Mouse (Mus musculus) stomach, embryonic 15.5 days (tissue): ENCODE results near the gene Arl11. TPM values are rescaled to one million over a fixed set of nuclear protein-coding genes. Genes with fewer than 3 reads are reported as not detected.

Experiments used
- ATAC-seq: fragments of 200-750 bp; cut with Nextera tagmentation; 2 replicates; pipeline ENCODE4 v1.8.0; 2017; ENCODE audit warnings: low read depth, moderate number of reproducible peaks, moderate TSS enrichment; ENCODE audit not compliant: insufficient read depth, low FRiP score
- H3K27ac ChIP-seq: fragments of 300-500 bp; sonication (generic); 2 replicates; pipeline ENCODE4 v1.5.1; 2015; ENCODE audit warnings: mild to moderate bottlenecking, inconsistent platforms
- H3K27me3 ChIP-seq: fragments of 300-500 bp; sonication (generic); replicated peaks from 2 replicates; pipeline ENCODE4 v1.6.1; 2015; ENCODE audit warnings: inconsistent platforms
- H3K36me3 ChIP-seq: fragments of 300-500 bp; sonication (generic); 2 replicates; pipeline ENCODE4 v1.6.1; 2015; ENCODE audit warnings: inconsistent platforms
- H3K4me1 ChIP-seq: fragments of 300-500 bp; sonication (generic); 2 replicates; pipeline ENCODE4 v1.6.1; 2015; ENCODE audit warnings: inconsistent platforms
- H3K4me2 ChIP-seq: fragments of 300-500 bp; sonication (generic); 2 replicates; pipeline ENCODE4 v1.6.1; 2015; ENCODE audit warnings: mild to moderate bottlenecking, inconsistent platforms
- H3K4me3 ChIP-seq: fragments of 300-500 bp; sonication (generic); replicated peaks from 2 replicates; pipeline ENCODE4 v1.5.1; 2015; ENCODE audit warnings: inconsistent platforms
- H3K9ac ChIP-seq: fragments of 300-500 bp; sonication (generic); 2 replicates; pipeline ENCODE4 v1.6.1; 2015; ENCODE audit warnings: inconsistent platforms
- H3K9me3 ChIP-seq: fragments of 300-500 bp; sonication (generic); 2 replicates; pipeline ENCODE4 v1.6.1; 2016; ENCODE audit warnings: inconsistent platforms
- WGBS: fragments of 180-500 bp; shearing (Covaris S2); methylation state at CpG from one replicate; pipeline ENCODE4 v1.1.7; 2015; 5-methylcytosine and 5-hydroxymethylcytosine counted together
- polyA plus RNA-seq: library from polyadenylated mRNA; unstranded; fragments of >200 nt; fragmentation: Nextera tagmentation; extraction: Ambion mirVana; gene quantifications from 2 replicates; pipeline ENCODE4 v1.2.1, GENCODE M21; 2015

The Arl11 gene
- polyA plus RNA-seq, 1 experiment from 2014 or later: 1.2 TPM

DNA sequence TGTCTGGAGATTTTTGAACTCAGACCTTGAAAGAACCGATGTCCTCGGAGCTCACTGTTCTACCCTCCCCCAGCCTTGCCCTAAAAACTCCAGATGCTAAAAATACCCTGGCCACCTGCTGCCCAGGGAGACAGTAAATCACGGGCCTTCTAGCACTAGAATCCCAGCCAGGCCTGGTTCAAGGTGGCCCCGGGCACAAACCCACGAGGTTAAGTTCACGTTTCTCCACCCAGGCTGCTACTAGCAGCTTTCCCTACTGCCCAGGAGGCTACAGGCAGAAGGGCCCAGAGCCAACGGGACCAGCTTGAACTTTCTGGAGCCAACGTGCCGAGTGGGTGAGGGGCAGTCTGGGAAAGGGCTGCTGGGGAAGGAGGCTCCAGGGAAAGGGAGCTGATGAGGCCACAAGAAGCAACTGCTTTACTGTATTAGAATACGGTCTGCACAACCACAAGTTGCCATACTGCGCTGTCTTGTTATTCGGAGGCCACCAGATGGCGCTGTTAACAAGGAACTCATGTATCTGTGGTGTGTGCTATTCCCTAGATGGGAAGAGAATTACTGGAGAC, 21.5 kb downstream of the Arl11 start:
- peak overlapping the region; percentile 29; the same call in 1 of the 2 replicates for H3K4me2 ChIP-seq
- H3K9me3 ChIP-seq: no peaks in the 10 kb centered on the region
- no peak overlapping the region for H3K9ac ChIP-seq

DNA sequence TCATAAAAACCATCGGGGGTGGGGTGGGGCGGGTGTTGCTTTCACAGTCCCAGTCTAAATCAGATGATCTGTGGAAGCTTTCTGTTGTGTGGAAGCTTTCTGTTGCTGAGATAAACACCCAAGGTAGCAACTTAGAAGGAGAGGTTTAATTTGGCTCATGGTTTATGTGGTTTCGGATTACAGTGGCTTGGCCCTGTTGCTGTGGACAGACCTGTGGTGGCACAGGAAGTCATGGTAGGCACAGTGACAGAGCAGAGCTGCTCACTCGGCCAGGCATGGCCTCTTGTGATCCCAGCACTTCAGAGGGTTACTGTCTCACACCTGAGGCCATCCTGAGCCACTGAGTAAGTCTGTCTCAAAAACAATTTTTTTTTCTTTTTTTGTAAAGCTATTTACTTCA, 29.8 kb downstream of the Arl11 start:
- Histone ChIP-seq H3K4me2 (no peak overlapping the region), H3K27me3 (no peaks in the 10 kb centered on the region), H3K9me3 (no peaks in the 10 kb centered on the region), H3K27ac (no peak overlapping the region), H3K4me3 (no peak overlapping the region), H3K36me3 (no peaks in the 10 kb centered on the region), H3K4me1 (no peaks in the 10 kb centered on the region), H3K9ac (no peak overlapping the region)
- ATAC-seq: no peak
- WGBS: 86% methylated on average over 4 of the region's 4 CpGs

More for the DNA sequence above, 21.5 kb downstream of the Arl11 start:
- Histone ChIP-seq H3K4me3 (no peak overlapping the region), H3K27me3 (no peaks in the 10 kb centered on the region), H3K4me1 (0 out of 2 replicates have a peak, but pooled peaks cover 8% of the 10 kb centered on the region), H3K27ac (no peak overlapping the region), H3K36me3 (no peaks in the 10 kb centered on the region)
- 0 out of 2 replicates have a peak, but pooled peaks have one; percentile 16 for ATAC-seq
- 16% methylated on average over 13 of the region's 13 CpGs for WGBS

DNA sequence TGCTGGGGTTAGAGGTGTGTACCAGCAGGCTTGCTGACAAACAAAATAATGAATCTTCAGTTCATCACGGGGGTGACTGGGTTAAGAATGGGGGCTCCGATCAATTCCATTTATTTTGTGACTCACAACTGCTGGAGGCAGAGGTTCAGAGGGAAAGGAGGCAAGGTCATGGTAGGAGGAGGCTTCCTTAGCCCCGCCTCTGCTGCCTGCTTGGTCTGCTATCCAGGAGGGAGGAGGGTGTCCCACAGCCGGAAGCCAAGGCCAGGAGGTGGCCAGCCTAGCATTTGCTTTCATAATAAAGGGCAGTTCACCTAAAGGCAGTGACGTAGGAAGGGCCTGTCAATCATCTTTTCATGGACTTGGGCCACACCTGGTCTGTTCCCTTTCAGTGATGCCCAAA, 35.0 kb downstream of the Arl11 start:
- Histone ChIP-seq H3K4me2 (no peak overlapping the region), H3K27me3 (no peaks in the 10 kb centered on the region), H3K27ac (no peak overlapping the region), H3K36me3 (no peaks in the 10 kb centered on the region), H3K4me1 (no peaks in the 10 kb centered on the region), H3K9ac (no peak overlapping the region), H3K4me3 (no peak overlapping the region), H3K9me3 (no peaks in the 10 kb centered on the region)
- WGBS: 66% methylated on average over 5 of the region's 5 CpGs
- no peak for ATAC-seq

DNA sequence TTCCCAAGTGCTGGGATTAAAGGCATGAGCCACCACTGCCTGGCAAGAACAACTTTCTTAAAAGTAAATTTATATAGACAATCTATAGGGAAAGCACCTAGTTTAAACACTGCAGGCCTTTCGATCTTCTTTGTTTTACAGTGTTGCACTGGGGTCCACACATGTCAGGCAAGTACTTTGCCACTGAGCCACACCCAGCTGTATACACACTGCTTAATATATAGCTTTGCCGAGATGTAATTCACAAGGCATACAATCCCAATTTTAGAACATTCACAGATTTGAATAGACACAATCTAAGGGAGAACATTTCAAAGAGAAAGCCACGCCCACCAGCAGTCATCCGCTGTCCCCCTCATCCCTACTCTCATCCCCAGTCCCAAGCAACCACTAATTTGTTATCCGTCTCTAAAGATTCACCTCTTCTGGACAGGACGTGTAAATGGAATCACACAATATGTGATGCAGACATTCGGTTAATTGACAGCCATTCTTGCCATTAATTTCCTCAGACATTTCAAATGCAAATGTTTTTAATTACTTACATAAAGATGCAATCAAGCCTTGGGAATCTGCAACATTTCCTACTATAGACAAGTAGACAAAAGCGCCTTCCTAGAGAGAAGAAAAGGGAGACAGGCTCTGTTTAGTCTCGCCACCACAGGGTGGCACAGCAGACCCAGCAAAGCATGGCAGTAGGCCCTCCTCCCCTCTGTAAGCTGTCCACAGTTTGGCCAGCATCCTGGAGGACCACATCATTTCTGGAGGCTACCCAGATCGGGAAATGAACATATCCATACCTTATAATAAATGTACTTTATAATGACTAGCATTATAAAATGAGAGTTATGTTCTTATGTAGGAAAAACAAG, 37.5 kb downstream of the Arl11 start:
- Histone ChIP-seq H3K27ac (no peak overlapping the region), H3K27me3 (no peaks in the 10 kb centered on the region), H3K36me3 (no peaks in the 10 kb centered on the region), H3K9ac (no peak overlapping the region), H3K4me1 (no peaks in the 10 kb centered on the region), H3K4me2 (no peak overlapping the region), H3K9me3 (no peaks in the 10 kb centered on the region), H3K4me3 (no peak overlapping the region)
- ATAC-seq: no peak
- 79% methylated on average over 10 of the region's 10 CpGs for WGBS

DNA sequence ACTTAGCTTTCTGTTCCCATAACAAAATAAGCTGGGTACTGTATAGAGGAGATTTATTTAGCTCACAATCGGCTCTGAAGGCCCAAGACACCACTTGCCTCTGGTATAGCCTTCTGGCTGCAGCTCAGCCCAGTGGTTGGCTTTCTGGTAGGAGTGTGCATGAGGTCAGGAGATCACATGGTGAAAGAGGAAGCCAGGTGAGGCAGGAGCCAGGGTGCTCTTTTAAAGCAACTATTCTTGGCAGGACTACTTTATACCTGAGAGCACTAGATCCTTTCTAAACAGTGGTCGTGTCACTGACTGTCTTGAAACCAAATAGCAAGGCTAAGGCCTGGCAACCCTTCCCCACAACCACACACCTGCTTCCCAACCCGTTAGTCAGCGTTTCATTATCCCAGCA, 40.3 kb downstream of the Arl11 start:
- H3K4me1 ChIP-seq: no peaks in the 10 kb centered on the region
- ATAC-seq: no peak
- WGBS: 87% methylated on average over 4 of the region's 4 CpGs
- no peak overlapping the region for H3K27ac ChIP-seq
- H3K27me3 ChIP-seq: no peaks in the 10 kb centered on the region
- no peaks in the 10 kb centered on the region for H3K36me3 ChIP-seq
- H3K4me2 ChIP-seq: no peak overlapping the region
- H3K9me3 ChIP-seq: no peaks in the 10 kb centered on the region
- no peak overlapping the region for H3K4me3 ChIP-seq
- no peak overlapping the region for H3K9ac ChIP-seq

DNA sequence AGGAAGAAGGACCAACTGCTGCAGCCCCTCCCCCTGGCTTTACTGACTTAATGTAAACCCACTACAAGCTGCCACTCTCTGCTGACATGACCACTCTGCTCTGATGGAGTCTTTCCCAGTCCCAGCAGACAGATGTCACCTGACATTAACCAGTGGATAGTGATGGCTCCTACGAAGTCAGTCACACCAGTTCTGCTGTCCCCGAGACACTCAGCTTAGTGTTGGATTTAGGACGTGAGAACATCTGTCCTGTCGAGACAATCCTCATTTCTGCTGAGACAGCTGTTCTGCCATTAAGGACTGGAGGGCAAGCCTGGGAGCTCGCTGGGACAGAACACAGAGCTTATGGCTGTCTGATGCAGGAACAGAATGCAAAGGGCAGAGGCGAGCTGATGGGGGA, 41.3 kb downstream of the Arl11 start:
- Histone ChIP-seq H3K4me2 (no peak overlapping the region), H3K9ac (no peak overlapping the region), H3K4me1 (no peaks in the 10 kb centered on the region), H3K36me3 (no peaks in the 10 kb centered on the region), H3K9me3 (no peaks in the 10 kb centered on the region), H3K27ac (no peak overlapping the region), H3K4me3 (no peak overlapping the region), H3K27me3 (no peaks in the 10 kb centered on the region)
- no peak for ATAC-seq
- 51% methylated on average over 6 of the region's 6 CpGs for WGBS

DNA sequence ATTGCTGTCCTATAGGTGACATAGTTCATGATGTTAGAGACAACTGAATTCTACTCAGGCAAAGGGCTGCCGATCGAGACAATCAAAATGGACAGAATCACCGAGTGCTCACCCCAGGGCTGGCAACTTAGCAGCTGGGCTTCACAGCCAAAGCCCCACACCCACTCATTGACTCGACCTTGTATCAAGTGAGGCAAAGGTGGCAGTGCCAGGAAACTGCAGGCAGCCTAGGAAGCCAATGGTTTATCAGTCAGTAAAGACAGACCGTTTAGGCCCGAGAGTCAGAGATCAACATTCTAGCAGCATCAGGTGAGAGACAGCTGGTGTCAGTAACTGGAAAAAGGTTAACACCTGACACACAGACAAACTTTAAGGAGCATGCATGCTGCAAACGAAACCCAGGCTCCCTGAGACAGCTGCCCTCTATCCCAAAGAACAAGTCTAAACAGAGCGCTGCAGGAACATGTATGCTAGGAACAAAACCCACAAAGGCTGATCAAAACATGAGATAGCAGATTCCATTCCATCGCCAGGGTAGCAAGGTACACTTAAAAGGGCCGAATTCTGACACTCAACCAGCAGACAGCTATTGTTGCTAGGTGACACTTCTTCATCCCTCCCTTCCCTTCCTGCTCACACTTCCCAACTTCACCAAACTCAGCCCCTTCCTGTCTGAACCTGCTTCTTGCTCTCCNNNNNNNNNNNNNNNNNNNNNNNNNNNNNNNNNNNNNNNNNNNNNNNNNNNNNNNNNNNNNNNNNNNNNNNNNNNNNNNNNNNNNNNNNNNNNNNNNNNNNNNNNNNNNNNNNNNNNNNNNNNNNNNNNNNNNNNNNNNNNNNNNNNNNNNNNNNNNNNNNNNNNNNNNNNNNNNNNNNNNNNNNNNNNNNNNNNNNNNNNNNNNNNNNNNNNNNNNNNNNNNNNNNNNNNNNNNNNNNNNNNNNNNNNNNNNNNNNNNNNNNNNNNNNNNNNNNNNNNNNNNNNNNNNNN, 45.0 kb downstream of the Arl11 start:
- Histone ChIP-seq H3K27me3 (no peaks in the 10 kb centered on the region), H3K9ac (no peak overlapping the region), H3K36me3 (no peaks in the 10 kb centered on the region), H3K4me3 (no peak overlapping the region), H3K4me2 (no peak overlapping the region), H3K27ac (peak overlapping the region; percentile 6), H3K4me1 (no peaks in the 10 kb centered on the region), H3K9me3 (no peaks in the 10 kb centered on the region)
- 0 out of 2 replicates have a peak, but pooled peaks have one; percentile 39 for ATAC-seq
- 48% methylated on average over 10 of the region's 10 CpGs for WGBS

DNA sequence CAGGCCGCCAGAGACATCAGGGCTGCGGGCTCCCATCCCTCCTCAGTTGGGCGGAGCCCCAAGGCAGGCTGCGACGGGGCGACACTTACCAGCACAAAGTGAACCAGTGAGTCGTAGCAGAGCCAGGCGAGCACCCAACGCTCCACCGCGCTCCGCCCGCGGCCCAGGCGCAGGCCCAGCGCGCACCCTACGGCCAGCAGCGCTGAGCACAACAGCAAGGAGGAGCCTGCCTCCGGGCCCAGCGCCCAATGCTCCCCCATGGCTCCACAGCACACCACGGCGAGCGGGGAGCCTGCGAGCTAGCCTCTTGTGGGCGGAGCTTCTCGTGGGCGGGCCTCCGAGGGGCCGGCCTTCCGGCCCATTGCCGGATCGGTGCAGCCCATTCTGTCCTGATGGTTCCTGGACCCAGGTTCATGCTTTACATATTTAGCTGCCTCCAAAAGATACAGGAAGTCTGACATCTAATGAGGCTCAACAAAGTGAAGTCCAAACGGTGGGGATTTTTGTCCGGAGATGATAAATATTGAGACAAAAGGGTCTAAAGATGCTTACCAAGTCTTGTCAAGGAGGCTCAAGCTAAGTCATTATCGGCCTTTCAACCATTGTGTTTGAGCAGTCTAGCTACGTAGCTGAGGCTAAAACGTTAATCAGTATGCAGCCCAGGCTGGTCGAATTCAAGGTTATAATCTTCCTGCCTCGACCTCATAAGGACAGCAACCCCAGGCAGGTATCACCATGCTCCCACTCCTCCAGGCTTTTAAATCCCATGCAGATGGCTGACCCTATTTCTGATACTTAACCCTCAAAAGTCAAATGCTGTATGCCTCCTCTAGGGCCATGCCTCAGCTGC, 50.8 kb downstream of the Arl11 start, which contains the start of gene Ebpl:
Gene Ebpl (minus strand): TSS at position 309 of the 850 bp plus-strand sequence.
- Histone ChIP-seq H3K27me3 (no peaks in the 10 kb centered on the region), H3K36me3 (no peaks in the 10 kb centered on the region; the same call in 1 of the 2 replicates), H3K4me2 (peak within 1 kb of the TSS; percentile 78), H3K27ac (peak within 1 kb of the TSS; percentile 86), H3K4me1 (peaks cover 4% of the 10 kb centered on the region; the same call in 1 of the 2 replicates), H3K9me3 (no peaks in the 10 kb centered on the region), H3K9ac (peak within 1 kb of the TSS; percentile 50), H3K4me3 (peak within 1 kb of the TSS; percentile 71)
- ATAC-seq: peak; percentile 96
- under 1% methylated on average over 40 of the region's 40 CpGs for WGBS

DNA sequence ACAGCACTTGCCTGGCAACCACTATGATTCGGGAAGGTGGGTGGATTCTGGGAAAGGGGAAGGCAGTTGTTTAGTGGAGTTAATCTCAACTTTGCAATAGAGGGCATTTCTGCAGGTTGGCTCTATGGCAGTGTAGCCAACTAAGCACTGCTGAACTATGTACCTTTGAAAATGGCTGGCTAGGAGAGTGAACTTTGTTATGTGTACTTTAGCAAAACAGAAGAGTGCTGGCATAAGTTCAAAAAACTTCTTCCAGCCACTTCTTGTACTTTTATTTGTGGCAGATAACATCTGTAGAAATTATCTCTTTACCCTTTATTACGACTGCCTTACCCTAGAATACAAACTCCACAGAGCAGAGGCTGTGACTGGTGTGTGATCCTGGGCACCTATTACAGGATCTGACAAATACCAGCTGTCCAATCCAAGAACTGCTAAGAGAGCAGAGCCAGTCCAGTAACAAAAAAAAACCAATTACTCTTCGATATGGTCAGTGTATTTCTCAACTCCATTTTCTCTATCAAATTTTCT, 51.5 kb downstream of the Arl11 start:
- H3K4me2 ChIP-seq: peak overlapping the region; percentile 78
- H3K4me1 ChIP-seq: peaks cover 4% of the 10 kb centered on the region; the same call in 1 of the 2 replicates
- H3K4me3 ChIP-seq: peak overlapping the region; percentile 71
- H3K9me3 ChIP-seq: no peaks in the 10 kb centered on the region
- ATAC-seq: no peak
- H3K27me3 ChIP-seq: no peaks in the 10 kb centered on the region
- no peak overlapping the region for H3K9ac ChIP-seq
- H3K27ac ChIP-seq: peak overlapping the region; percentile 86
- no peaks in the 10 kb centered on the region; the same call in 1 of the 2 replicates for H3K36me3 ChIP-seq
- 32% methylated on average over 3 of the region's 3 CpGs for WGBS
